Mouse (Mus musculus) heart, adult 18-20 months (tissue): ENCODE results near the gene Gm20662. TPM values are rescaled to one million over a fixed set of nuclear protein-coding genes. Genes with fewer than 3 reads are reported as not detected.
A peak's percentile ranks its signal among the peaks of the same experiment; 100 is the strongest.

ENCODE experiments used
- DNase-seq, 2 experiments: peaks; one replicate each; pipeline ENCODE4 v3.0.0; 2021 to 2022; ENCODE audit warnings: mixed read lengths in 1 of 2
- long read RNA-seq, 2 experiments: library from polyadenylated mRNA; stranded (forward); transcript quantifications; one replicate each; pipeline ENCODE4 v2.0.0; 2021
- total RNA-seq, 2 experiments: library from RNA; stranded (reverse); gene quantifications; 2 replicates each; pipeline ENCODE4 v1.2.3; 2021

The Gm20662 gene
- 1 to 10 TPM; 1.1 to 1.4 TPM for total RNA-seq
- long read RNA-seq, experiment 1, result 0 reads
- long read RNA-seq, experiment 2, result 0 reads

- no peak for DNase-seq
Observed at GRCm38 (mm10) chr9:107996049-107996448, at the start of gene Gm20662. Gene Gm20662 (plus strand): TSS chr9:107996349.

- DNase-seq, result no peak
Observed at GRCm38 (mm10) chr9:107947241-107948194, 48.6 kb upstream of the Gm20662 start.

GRCm38 (mm10) chr9:107949184-107949921 lies 46.8 kb upstream of the Gm20662 start:
- DNase-seq, result no peak

GRCm38 (mm10) chr9:107949922-107950235 lies 46.3 kb upstream of the Gm20662 start, which contains the start of gene Traip:
Gene Traip (plus strand): TSS chr9:107950136.
- DNase-seq, result no peak

DNA sequence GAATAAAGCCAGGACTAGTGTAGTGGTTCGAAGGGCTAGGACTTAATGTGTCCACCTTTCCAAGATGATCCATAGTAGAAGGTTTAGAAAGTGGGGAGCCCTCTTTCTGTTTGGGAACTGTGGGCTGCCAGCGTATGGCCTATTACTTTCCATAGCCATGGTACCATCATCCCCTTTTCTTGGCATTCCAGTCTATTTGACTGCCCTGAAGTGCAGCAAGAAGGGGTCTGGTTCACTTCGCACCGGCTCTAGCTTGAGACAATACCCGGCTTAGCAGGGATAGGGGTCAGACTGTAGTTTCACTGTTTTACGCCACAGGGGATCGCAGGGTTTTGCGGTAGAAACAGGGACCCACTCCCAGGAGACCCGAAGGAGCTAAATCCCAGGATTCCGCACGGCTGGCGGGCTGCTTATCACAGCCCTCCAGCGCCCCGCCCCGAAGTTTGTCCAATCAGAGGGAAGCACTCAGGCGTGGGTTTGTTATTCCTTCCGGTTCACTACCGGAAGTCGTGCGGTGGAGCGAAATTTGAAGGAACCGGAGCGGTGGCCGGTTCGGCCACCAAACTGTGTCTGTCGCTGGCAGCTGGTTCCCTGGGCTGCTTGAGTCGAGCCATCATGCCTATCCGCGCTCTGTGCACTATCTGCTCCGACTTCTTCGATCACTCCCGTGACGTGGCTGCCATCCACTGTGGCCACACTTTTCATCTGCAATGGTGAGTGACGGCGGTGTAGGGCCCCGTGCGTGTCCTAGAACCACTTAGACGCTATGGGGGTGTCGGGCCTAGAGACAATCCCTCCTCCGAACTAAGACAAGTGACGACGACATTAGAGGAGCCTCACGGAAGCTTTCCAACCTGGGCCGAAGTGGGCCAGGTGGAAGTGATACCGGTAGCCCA lies 45.4 kb upstream of the Gm20662 start:
- DNase-seq, result peak; percentile 95 to 97

- DNase-seq, result no peak
Observed at GRCm38 (mm10) chr9:107955613-107956289, 40.4 kb upstream of the Gm20662 start.

- no peak for DNase-seq
Observed at GRCm38 (mm10) chr9:107957141-107957540, 39.0 kb upstream of the Gm20662 start.

DNA sequence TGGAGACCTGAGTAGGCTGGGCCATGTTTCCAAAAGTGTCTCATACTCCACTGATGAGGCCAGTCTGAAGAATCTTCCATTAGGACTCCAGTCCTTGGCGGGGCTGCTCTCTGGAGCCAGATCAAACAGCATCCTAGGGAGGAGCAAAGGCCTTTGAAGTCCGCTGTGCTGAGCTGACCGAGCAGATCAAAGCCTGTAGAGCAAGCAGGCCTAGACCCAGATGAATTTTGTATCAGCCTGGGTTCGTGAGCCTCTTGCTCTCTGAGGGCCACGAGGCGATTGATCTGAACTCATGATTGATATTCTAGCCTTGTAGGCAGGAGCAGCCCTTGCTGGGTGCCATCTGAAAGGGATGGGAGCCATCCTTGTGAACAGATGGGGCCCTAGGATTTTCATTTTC lies 36.3 kb upstream of the Gm20662 start:
- DNase-seq, result no peak

DNA sequence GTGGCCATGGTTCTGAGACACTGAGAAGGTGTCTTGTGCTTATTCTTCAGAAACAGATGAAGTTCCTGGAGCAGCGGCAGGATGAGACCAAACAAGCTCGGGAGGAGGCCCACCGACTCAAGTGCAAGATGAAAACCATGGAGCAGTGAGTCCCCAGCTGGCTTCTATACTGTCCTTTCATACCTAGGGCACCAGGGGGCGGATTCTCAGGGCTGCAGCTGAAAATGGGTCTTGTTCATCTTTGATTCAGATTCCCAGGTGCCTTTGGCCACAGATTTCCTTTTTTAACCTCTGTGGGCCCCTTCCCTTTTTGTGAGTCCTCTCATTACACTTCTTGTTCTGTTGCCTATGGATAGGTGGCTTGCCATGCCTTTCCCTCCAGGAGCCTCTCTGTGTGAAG lies 35.2 kb upstream of the Gm20662 start:
- no peak for DNase-seq

GRCm38 (mm10) chr9:107961351-107961762 lies 34.8 kb upstream of the Gm20662 start:
- DNase-seq, result no peak

- peak in 1 of 2 experiments; percentile 44 for DNase-seq
Observed at GRCm38 (mm10) chr9:107961881-107962280, 34.3 kb upstream of the Gm20662 start.

DNA sequence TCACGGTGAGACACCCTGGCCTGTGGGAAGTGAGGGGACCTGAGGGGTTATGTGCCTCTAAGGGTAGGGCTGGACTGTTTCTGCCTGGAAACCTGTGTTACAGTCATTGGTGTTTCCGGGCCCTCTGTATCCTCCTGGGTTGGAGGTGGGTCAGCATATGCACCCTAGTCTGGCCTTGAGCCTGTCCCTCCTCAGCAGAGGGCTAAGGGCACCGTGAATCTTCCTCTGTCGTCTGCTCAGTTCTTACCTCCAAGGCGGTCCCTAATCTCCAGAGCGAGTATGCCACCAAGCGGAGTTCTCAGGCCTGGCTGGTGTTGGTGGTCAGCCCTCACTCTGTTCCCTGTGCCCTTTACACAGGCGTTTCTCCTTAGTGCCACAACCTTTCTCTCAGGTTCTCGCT lies 33.2 kb upstream of the Gm20662 start:
- no peak for DNase-seq

DNA sequence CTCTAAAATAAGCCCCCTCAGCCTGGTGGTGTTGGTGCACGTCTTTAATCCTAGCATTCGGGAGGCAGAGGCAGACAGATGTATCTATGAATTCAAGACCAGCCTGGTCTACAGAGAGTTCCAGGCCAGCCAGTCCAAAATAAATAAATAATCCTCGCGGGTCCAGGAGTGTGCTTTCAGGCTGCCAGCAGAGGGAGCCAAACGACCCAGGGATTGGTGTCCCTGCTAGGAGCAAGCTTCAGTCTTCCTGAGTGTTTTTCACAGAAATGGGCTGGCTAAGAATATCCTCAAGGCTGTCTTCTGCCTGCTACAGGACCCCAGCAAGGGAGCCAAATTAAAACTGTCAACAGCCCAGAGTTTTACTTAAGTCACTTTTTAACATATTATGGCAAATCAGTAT lies 32.4 kb upstream of the Gm20662 start:
- peak; percentile 83 to 89 for DNase-seq

- no peak for DNase-seq
Observed at GRCm38 (mm10) chr9:107964681-107965080, 31.5 kb upstream of the Gm20662 start.

GRCm38 (mm10) chr9:107966676-107967075 lies 29.5 kb upstream of the Gm20662 start:
- DNase-seq, result peak in 1 of 2 experiments; percentile 50

GRCm38 (mm10) chr9:107967437-107967836 lies 28.7 kb upstream of the Gm20662 start:
- DNase-seq, result no peak

- no peak for DNase-seq
Observed at GRCm38 (mm10) chr9:107968531-107968930, 27.6 kb upstream of the Gm20662 start.

DNA sequence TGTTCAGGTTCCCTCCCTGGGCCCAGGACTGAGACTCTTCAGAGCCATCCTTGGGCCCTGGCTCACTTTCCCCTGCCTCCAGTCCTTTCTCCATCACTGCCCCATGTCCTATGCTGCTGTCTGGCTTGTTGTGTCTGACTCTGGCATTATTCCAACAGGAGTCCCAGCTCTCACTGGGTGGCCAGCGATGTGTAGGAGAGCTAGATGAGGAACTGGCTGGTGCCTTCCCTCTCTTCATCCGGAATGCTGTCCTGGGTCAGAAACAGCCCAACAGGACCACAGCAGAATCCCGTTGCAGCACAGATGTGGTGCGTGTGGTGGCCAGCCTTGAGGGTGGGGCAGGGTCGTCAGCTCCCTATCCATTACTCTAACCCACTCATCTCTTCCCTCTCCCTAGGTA lies 25.8 kb upstream of the Gm20662 start:
- DNase-seq, result no peak

DNA sequence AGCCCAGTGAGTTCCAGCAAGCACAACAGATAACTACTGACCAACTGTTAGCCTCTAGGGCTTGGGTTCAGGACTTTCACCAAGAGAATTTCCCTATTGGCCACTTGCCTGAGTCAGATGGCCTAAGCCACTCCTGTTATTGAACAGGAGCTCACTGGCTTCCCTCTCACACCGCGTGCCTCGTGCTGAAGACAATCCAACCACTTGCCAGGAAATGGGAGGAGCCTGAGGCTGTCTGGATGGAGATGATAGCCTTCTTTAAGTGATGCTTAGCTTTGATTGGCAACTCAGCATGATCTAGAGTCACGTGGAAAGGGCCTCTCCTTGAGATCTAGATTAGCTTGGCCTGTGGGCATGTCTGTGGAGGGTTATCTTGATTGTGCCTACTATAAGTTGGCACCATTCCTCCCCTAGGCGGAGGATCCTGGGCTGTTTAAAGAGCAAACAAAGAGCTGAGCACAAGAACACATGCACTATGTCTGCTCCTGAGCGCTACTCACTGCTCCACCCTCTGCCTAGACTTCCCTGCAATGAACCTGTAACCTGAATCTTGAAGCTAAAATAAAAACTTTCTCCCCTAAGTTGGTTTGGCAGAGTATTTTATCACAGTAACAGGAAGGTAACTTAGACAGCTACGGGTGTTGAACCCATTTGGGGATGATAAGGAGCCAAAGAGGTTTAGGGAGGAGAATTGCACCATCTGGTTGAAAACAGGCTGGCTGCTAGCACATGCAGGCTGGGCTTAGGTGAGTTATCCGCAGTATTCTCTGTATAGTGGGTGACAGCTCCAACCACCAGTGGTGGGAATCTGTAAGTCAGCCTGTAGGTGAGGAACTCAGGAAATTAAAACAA lies 24.2 kb upstream of the Gm20662 start:
- DNase-seq, result peak in 1 of 2 experiments; percentile 80

DNA sequence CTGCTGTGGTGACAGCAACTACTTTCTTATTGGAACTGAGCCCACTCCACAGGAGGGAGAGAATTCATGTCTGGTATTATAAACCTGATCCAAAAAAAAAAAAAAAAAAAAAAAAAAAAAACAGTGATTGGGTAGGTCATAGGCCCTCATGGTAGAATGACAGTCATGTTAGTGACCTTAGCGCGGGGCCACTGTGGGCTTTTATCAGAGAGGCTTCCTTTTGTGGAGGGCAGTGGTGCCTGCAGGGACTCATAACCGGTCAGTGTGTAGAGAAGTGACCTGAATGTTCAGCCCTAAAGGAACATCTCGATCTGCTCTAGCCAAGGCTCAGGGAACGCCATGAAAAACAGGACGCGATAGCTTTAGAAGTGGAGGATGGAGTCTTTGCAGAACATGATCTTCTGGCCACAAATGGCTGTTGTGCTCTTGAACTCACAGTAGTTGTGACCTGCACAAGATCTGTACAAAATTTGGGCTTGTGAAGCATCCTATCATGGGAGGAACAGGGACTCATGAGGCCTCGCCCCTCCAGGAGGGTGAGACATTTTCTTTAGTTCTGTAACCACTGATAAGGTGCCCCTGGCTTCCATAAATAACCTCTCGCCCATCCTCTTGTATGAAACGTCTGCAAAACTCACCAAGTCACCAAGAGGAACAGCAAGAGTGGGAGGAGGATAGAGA lies 21.5 kb upstream of the Gm20662 start:
- DNase-seq, result no peak
